Mouse (Mus musculus) brain, embryonic 18.5 days (tissue): ENCODE measurements around the gene Ate1.
"Not testable (repeated sequence)": the region's sequence is repeated elsewhere in the genome, so short reads cannot be mapped to it uniquely, and the experiment has no call there.

Experiments used
- DNase-seq: peaks from one replicate; pipeline ENCODE4 v3.0.0-alpha.2; 2012; ENCODE audit warnings: low read depth, low spot score

Gene Ate1

DNA sequence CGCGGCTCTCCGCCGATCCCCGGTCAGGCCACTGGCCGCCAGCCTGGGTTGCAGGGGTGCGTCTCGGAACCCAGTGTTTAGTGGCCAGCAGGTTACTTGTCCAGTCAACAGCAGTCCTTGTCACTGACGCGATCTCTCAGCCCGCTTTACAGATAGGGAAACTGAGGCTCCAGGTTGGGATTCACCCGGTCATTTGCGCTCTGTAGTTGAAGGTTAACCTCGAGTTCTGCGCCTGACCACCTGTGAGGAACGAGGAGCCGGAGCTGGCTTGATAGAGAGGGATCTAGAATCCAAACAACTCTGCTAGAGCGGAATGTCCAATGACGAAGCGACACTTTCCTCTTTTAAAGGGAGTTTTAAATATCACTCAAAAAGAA lies at the start of gene Ate1:
TSS of gene Ate1 (minus strand) at position 321 of the 377 bp plus-strand sequence.
- no peak for DNase-seq

DNA sequence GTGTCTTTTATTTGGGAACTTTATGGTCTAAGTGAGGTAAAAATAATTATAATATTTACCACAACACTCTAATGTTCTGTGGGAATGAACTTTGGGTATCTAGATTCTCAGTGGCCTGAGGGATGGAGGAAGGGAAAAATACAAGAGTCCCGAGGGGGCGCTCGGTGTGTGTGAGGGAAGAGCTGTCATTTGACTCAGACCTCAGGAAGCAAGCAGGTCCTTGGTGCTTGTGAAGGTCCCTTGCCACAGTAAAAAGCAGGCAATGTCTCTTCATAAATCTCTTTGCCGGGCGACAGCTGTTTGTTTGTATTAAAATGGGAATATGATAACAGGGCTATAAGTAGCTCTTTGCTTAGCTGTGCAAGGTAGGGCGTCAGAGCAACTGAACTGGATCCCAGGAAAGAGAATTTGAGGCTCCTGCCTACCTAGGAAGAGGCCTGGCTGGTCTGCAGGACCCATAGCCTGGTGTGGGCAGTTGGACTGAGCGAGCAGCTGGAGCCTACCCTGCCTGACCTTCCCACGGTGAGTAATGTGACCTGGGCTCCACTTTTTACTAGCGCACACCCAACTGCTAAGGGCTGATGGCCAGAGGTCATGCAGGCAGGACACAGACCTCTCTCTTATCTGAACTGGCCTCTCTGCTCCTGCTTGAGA lies 48.7 kb upstream of the Ate1 start:
- no peak for DNase-seq

DNA sequence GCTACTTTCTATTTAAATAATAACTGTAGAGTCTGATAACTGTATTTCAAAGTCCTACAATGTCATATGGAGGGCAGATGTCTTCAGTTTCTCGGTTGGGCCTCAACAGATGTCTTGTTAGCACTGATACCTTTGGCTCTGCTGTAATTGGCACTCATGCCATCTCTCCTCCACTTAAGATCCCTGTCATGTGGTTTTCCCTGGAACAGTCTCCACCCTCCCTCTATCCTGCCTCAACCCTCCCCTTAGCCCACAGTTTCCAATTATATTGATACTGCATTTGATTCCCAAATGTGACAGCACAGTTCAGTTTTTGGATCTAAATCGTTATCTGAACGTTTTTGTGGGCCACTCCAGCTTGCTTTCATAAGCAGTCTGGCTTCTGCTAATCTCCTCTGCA lies 44.4 kb upstream of the Ate1 start:
- DNase-seq = no peak

GRCm38 (mm10) chr7:130563880-130564279 lies 43.7 kb upstream of the Ate1 start:
- DNase-seq = no peak

DNA sequence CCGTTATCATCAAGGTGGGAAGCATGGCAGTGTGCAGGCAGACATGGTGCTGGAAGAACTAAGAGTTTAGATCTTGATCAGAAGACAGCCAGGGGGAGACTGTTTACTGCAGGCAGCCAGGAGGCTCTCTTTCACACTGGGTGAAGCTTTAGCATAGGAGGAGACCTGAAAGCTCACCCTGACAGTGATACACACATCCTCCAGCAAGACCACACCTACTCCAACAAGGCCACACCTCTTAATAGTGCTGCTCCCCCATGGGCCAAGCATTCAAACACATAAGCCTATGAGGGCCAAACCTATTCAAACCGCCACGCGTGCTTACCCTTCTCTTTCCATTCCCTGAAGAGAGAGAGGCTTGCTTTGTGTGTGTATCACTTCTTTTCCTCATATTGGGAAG lies 43.1 kb upstream of the Ate1 start:
- no peak for DNase-seq

DNA sequence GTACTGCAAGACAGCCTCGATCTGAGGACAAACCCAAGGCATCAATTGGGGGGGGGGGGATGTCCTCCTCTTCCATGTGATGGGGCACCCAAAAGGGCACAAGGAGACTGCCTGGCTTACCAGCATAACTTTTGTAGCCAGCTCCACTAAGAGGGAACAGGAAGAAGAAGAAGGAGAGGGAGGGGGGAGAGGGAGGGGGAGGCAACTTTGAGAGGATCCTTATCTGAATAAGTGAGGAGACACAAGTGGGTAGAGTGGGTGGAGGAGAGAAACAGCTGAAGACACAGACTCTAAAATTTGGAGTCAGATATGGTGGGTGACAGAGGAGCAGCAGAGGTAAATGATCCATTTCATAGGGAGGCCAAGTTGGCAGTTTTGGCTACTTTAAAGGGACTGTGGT lies 40.8 kb upstream of the Ate1 start:
- DNase-seq = no peak

- DNase-seq = no peak
Observed at GRCm38 (mm10) chr7:130558592-130558991, 38.4 kb upstream of the Ate1 start.

DNA sequence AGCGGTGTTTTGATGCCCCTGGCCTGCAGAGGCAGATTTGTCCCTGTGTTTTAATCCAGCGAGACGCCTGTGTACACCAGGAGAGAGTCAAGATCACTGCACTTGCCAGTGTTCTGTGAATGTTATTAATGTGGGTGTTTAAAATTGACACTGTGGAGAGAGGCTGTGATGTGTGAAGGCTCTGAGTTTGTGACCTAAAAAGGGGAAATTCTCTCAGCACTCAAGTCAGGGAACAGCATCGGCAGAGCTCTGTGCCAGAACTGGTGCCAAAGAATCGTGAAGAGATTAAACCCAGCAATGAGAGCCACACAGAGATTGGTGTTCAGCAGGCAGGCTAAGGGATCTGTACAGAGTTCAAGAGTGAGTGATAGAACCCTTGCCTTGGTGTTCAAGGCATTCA lies 35.4 kb upstream of the Ate1 start:
- DNase-seq = no peak

GRCm38 (mm10) chr7:130553321-130553720 lies 33.2 kb upstream of the Ate1 start:
- no peak for DNase-seq

GRCm38 (mm10) chr7:130552780-130553179 lies 32.6 kb upstream of the Ate1 start:
- DNase-seq = no peak

GRCm38 (mm10) chr7:130547635-130548175 lies 27.5 kb upstream of the Ate1 start:
- no peak for DNase-seq

GRCm38 (mm10) chr7:130546791-130547484 lies 26.8 kb upstream of the Ate1 start:
- peak; percentile 64 for DNase-seq

DNA sequence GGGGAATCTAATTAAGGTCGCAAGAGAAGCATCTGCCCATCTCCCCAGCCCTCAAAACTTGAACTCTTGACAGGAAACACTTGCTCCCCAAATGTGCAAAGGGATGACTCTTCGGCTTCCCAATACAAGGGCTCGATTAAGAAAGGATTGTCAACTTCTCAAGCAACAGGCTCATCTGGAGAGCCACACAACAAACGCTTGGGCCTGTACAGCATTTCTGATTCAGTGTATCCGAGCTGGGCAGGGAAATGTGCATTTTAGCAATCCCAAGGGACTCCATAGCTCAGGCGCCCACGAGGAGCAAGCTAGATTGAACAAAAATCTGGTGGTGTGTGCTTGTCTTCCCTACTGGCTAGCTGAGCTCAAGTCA lies 26.2 kb upstream of the Ate1 start:
- DNase-seq = no peak

DNA sequence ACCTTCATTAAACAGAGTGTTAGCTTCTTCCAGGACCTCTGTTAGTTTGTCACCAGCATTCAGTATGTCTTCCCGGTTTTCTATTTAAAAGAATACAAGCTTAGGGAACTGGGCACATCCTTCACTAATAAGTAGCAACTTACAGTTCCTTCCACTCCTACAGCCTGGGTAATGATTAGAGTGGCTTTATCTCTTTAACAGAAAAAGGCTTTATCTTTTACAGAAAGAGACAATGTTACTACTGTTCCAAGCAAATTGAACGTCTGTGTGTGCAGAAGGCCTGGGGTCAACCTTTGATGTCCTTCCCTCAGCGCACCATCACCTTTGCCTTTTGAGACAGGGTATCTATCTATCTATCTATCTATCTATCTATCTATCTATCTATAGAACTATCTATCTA lies 25.7 kb upstream of the Ate1 start:
- DNase-seq = no peak

- no peak for DNase-seq
Observed at GRCm38 (mm10) chr7:130545401-130545800, 25.2 kb upstream of the Ate1 start.

DNA sequence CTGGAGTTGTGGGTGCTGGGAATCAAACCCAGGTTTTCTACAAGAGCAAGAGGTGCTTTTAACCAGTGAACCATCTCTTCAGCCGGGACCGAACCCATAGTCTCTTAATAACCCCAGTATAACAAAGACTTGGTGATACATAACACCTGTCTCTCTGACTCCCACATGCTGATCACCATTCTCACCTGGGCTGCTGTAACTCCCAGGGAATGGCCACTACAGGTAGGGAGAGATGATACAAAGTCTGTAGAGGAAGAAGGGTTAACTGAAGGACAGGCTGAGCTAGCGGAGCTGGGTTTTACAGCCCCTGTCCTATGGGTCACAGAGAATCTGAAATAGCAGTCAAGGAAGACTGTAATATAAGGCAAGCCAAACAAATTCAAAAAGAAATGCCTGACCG lies 23.0 kb upstream of the Ate1 start:
- DNase-seq = no peak

- DNase-seq = no peak
Observed at GRCm38 (mm10) chr7:130540176-130540575, 20.0 kb upstream of the Ate1 start.

DNA sequence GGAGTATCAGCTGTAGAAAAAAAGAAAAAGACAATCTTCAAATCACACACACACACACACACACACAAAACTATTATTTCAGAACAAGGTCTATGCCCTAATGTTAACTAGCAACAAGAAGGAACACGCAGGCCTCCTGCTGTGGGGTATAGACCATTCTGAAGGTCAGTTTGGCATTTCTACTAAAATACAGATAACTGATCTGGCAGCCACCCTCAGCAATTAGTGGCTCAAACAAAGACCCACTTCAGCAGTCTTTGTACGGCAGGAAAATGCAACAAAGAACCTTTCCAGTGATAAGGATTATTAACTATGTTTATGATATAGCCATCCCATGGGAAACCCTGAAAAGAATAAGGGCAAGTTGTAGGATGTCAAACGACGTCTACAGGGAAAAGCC lies 16.9 kb upstream of the Ate1 start:
- DNase-seq = no peak

GRCm38 (mm10) chr7:130535174-130535573 lies 15.0 kb upstream of the Ate1 start:
- DNase-seq = no peak

GRCm38 (mm10) chr7:130533316-130534260 lies 13.4 kb upstream of the Ate1 start:
- no peak for DNase-seq

DNA sequence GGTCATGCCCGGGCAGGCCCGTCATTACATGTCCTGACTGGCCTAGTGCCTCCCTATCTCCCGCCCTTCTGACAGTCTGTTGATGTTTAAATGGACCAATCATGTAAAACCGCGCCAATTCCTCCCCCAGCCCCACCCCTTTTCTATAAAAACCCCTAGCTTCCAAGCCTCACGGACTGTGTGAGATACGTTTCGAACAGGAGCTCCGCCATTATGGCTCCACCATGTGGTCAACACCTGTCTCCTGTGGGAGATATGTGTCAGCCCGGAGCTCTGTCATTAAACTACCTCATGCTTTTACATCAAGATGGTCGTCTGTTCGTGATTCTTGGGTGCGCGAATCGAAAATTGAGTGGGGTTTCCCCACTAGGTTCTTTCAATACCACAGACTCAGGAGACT lies 11.0 kb upstream of the Ate1 start:
- not testable (repeated sequence) for DNase-seq

- DNase-seq = no peak
Observed at GRCm38 (mm10) chr7:130527306-130527705, 7.1 kb upstream of the Ate1 start.
